Mouse (Mus musculus) CH12.LX (cell line): ENCODE results near the gene Ppp1r35. TPM values are rescaled to one million over a fixed set of nuclear protein-coding genes. Genes with fewer than 3 reads are reported as not detected.
A peak's percentile ranks its signal among the peaks of the same experiment; 100 is the strongest.

Source experiments
- DNase-seq: peaks from one replicate; pipeline ENCODE4 v3.0.0-alpha.2; 2013; ENCODE audit errors: extremely low read depth
- H3K27ac ChIP-seq: 2 replicates; pipeline ENCODE4 v1.5.1; 2012; ENCODE audit warnings: low read depth, mild to moderate bottlenecking, control low read depth, moderate library complexity; ENCODE audit not compliant: insufficient read depth
- H3K27me3 ChIP-seq: replicated peaks from 2 replicates; pipeline ENCODE3; 2012; ENCODE audit warnings: inconsistent platforms
- H3K36me3 ChIP-seq, 2 experiments: replicated peaks in 1 of 2; 2 replicates each; pipeline versions ENCODE3 to v1.6.1; 2012; ENCODE audit warnings: inconsistent platforms in 1 of 2, low read length in 1 of 2, mild to moderate bottlenecking in 1 of 2, mixed read lengths in 1 of 2, moderate library complexity in 1 of 2; ENCODE audit not compliant: control insufficient read depth in 1 of 2, insufficient read depth in 1 of 2
- H3K4me1 ChIP-seq, 2 experiments: 2 replicates each; pipeline ENCODE4 v1.6.1; 2012; ENCODE audit warnings: inconsistent platforms in 1 of 2, moderate library complexity in 1 of 2; ENCODE audit not compliant: insufficient read depth in 2 of 2, control insufficient read depth in 1 of 2
- H3K4me2 ChIP-seq: 2 replicates; pipeline ENCODE4 v1.6.1; 2012; ENCODE audit warnings: low read depth, mild to moderate bottlenecking, control low read depth; ENCODE audit not compliant: poor library complexity, insufficient read depth, severe bottlenecking
- H3K4me3 ChIP-seq, 3 experiments: fragments of 150-350 bp in 1 of 3; sonication (generic) in 1 of 3; replicated peaks in 1 of 3; 2 replicates each; pipeline versions ENCODE3 to v1.5.1; 2011 to 2012; ENCODE audit warnings: low read depth in 2 of 3, low read length in 2 of 3, mild to moderate bottlenecking in 2 of 3, moderate library complexity in 2 of 3, control low read depth in 1 of 3, improper control_type of control experiment in 1 of 3, inconsistent platforms in 1 of 3, mixed read lengths in 1 of 3; ENCODE audit not compliant: poor library complexity in 1 of 3
- H3K79me2 ChIP-seq: replicated peaks from 2 replicates; pipeline ENCODE4 v1.6.1; 2012; ENCODE audit warnings: mild to moderate bottlenecking, moderate library complexity; ENCODE audit not compliant: control insufficient read depth, poor library complexity, insufficient read depth, severe bottlenecking; ENCODE audit errors: extremely low read depth
- H3K9ac ChIP-seq: 2 replicates; pipeline ENCODE4 v1.6.1; 2012; ENCODE audit warnings: low read depth, mild to moderate bottlenecking, control low read depth, moderate library complexity; ENCODE audit not compliant: insufficient read depth
- H3K9me3 ChIP-seq: replicated peaks from 2 replicates; pipeline ENCODE3; 2012; ENCODE audit warnings: low read length, inconsistent platforms, mixed read lengths
- BHLHE40 ChIP-seq: IDR thresholded peaks from 2 replicates; pipeline ENCODE4 v1.6.1; 2011; ENCODE audit warnings: mild to moderate bottlenecking, low read depth, low read length, improper control_type of control experiment
- CHD1 ChIP-seq: IDR thresholded peaks from 2 replicates; pipeline ENCODE4 v1.6.1; 2012; ENCODE audit warnings: low read depth, low read length, improper control_type of control experiment, inconsistent platforms
- CHD2 ChIP-seq: IDR thresholded peaks from 2 replicates; pipeline ENCODE4 v1.6.1; 2011; ENCODE audit warnings: low read length, improper control_type of control experiment
- CTCF ChIP-seq, 2 experiments: IDR thresholded peaks in 1 of 2; conservative IDR thresholded peaks in 1 of 2; 2 replicates each; pipeline ENCODE4 v1.5.1; 2011 to 2012; ENCODE audit warnings: low read depth in 2 of 2, low read length in 2 of 2, improper control_type of control experiment in 1 of 2, inconsistent platforms in 1 of 2, mild to moderate bottlenecking in 1 of 2, moderate library complexity in 1 of 2
- E2F4 ChIP-seq: IDR thresholded peaks from 2 replicates; pipeline ENCODE4 v1.6.1; 2011; ENCODE audit warnings: low read depth, low read length, improper control_type of control experiment; ENCODE audit not compliant: insufficient replicate concordance
- ELF1 ChIP-seq: IDR thresholded peaks from 2 replicates; pipeline ENCODE4 v1.6.1; 2014; ENCODE audit warnings: low read depth, mild to moderate bottlenecking, inconsistent platforms, low read length, improper control_type of control experiment
- EP300 ChIP-seq: IDR thresholded peaks from 2 replicates; pipeline ENCODE4 v1.6.1; 2011; ENCODE audit warnings: low read length, improper control_type of control experiment
- ETS1 ChIP-seq: conservative IDR thresholded peaks from 2 replicates; pipeline ENCODE4 v1.6.1; 2012; ENCODE audit warnings: low read depth, mild to moderate bottlenecking, inconsistent platforms, low read length, improper control_type of control experiment, moderate library complexity
- HCFC1 ChIP-seq: IDR thresholded peaks from 2 replicates; pipeline ENCODE4 v1.6.1; 2012; ENCODE audit warnings: low read depth, mild to moderate bottlenecking, inconsistent platforms, low read length, improper control_type of control experiment
- JUND ChIP-seq: conservative IDR thresholded peaks from 2 replicates; pipeline ENCODE4 v1.6.1; 2011; ENCODE audit warnings: low read depth, low read length, improper control_type of control experiment
- KAT2A ChIP-seq: IDR thresholded peaks from 2 replicates; pipeline ENCODE4 v1.6.1; 2012; ENCODE audit warnings: low read length, improper control_type of control experiment, inconsistent platforms; ENCODE audit not compliant: insufficient replicate concordance
- MAX ChIP-seq: IDR thresholded peaks from 2 replicates; pipeline ENCODE4 v1.6.1; 2011; ENCODE audit warnings: low read length, improper control_type of control experiment
- MAZ ChIP-seq: IDR thresholded peaks from 2 replicates; pipeline ENCODE4 v1.6.1; 2012; ENCODE audit warnings: low read depth, mild to moderate bottlenecking, inconsistent platforms, low read length, improper control_type of control experiment, moderate library complexity
- MXI1 ChIP-seq: IDR thresholded peaks from 2 replicates; pipeline ENCODE4 v1.6.1; 2011; ENCODE audit warnings: mild to moderate bottlenecking, low read depth, low read length, improper control_type of control experiment
- MYC ChIP-seq: IDR thresholded peaks from 2 replicates; pipeline ENCODE4 v1.6.1; 2011; ENCODE audit warnings: low read depth, mild to moderate bottlenecking, improper control_type of control experiment, low read length
- NELFE ChIP-seq: IDR thresholded peaks from 2 replicates; pipeline ENCODE4 v1.6.1; 2011; ENCODE audit warnings: low read depth, low read length, improper control_type of control experiment
- NRF1 ChIP-seq: IDR thresholded peaks from 2 replicates; pipeline ENCODE4 v1.6.1; 2014; ENCODE audit warnings: low read depth, mild to moderate bottlenecking, inconsistent platforms, low read length, improper control_type of control experiment, moderate library complexity
- POLR2A ChIP-seq: IDR thresholded peaks from 2 replicates; pipeline ENCODE4 v1.6.1; 2011; ENCODE audit warnings: low read depth, mild to moderate bottlenecking, improper control_type of control experiment, low read length
- POLR2AphosphoS2 ChIP-seq: IDR thresholded peaks from 2 replicates; pipeline ENCODE4 v1.6.1; 2011; ENCODE audit warnings: low read depth, low read length, improper control_type of control experiment
- SIN3A ChIP-seq: IDR thresholded peaks from 2 replicates; pipeline ENCODE4 v1.6.1; 2012; ENCODE audit warnings: low read length, improper control_type of control experiment, inconsistent platforms
- SMC3 ChIP-seq: IDR thresholded peaks from 2 replicates; pipeline ENCODE4 v1.6.1; 2011; ENCODE audit warnings: low read depth, low read length, improper control_type of control experiment
- TBP ChIP-seq: conservative IDR thresholded peaks from 2 replicates; pipeline ENCODE4 v1.6.1; 2011; ENCODE audit warnings: low read depth, low read length, improper control_type of control experiment
- TCF12 ChIP-seq: IDR thresholded peaks from 2 replicates; pipeline ENCODE4 v1.6.1; 2014; ENCODE audit warnings: low read depth, mild to moderate bottlenecking, inconsistent platforms, low read length, improper control_type of control experiment
- USF1 ChIP-seq: IDR thresholded peaks from 2 replicates; pipeline ENCODE4 v1.6.1; 2014; ENCODE audit warnings: low read depth, mild to moderate bottlenecking, inconsistent platforms, low read length, improper control_type of control experiment
- USF2 ChIP-seq: conservative IDR thresholded peaks from 2 replicates; pipeline ENCODE4 v1.6.1; 2011; ENCODE audit warnings: low read depth, low read length, improper control_type of control experiment
- ZKSCAN1 ChIP-seq: IDR thresholded peaks from 2 replicates; pipeline ENCODE4 v1.6.1; 2012; ENCODE audit warnings: low read depth, inconsistent platforms, low read length, improper control_type of control experiment, borderline replicate concordance
- ZMIZ1 ChIP-seq: IDR thresholded peaks from 2 replicates; pipeline ENCODE4 v1.6.1; 2012; ENCODE audit warnings: low read depth, mild to moderate bottlenecking, inconsistent platforms, low read length, improper control_type of control experiment
- ZNF384 ChIP-seq: IDR thresholded peaks from 2 replicates; pipeline ENCODE4 v1.6.1; 2012; ENCODE audit warnings: low read depth, low read length, improper control_type of control experiment, inconsistent platforms
- dilution Hi-C: fragments of 300-500 bp; cut with MboI; formaldehyde crosslinking; loops from 2 replicates; pipeline ENCODE4 v1.14.3; 2020; ENCODE audit warnings: low sequenced_read_pairs; ENCODE audit not compliant: extremely low pct_unique_long_range_greater_than_20kb, extremely low pct_ligation_motif_present
- in situ Hi-C: fragments of 300-500 bp; cut with MboI; formaldehyde crosslinking; loops from 3 replicates; pipeline ENCODE4 v1.14.3; 2019; ENCODE audit warnings: low sequenced_read_pairs, low pct_ligation_motif_present, low pct_unique_long_range_greater_than_20kb, mixed read lengths
- polyA plus RNA-seq: library from polyadenylated mRNA; unstranded; fragments of >175 nt; gene quantifications from 2 replicates; pipeline ENCODE4 v1.2.1, GENCODE M21; 2012; ENCODE audit warnings: low read depth; ENCODE audit not compliant: insufficient read length
- total RNA-seq, 2 experiments: library from RNA; depleted of rRNA; stranded (reverse); fragments of 300-350 nt in 1 of 2; fragments of >200 nt in 1 of 2; gene quantifications; 2 replicates each; pipeline ENCODE4 v1.2.3; 2012 to 2014

Gene Ppp1r35
- total and polyA plus RNA-seq, 3 experiments = 17.3 to 34.6 (median 23.3) TPM

DNA sequence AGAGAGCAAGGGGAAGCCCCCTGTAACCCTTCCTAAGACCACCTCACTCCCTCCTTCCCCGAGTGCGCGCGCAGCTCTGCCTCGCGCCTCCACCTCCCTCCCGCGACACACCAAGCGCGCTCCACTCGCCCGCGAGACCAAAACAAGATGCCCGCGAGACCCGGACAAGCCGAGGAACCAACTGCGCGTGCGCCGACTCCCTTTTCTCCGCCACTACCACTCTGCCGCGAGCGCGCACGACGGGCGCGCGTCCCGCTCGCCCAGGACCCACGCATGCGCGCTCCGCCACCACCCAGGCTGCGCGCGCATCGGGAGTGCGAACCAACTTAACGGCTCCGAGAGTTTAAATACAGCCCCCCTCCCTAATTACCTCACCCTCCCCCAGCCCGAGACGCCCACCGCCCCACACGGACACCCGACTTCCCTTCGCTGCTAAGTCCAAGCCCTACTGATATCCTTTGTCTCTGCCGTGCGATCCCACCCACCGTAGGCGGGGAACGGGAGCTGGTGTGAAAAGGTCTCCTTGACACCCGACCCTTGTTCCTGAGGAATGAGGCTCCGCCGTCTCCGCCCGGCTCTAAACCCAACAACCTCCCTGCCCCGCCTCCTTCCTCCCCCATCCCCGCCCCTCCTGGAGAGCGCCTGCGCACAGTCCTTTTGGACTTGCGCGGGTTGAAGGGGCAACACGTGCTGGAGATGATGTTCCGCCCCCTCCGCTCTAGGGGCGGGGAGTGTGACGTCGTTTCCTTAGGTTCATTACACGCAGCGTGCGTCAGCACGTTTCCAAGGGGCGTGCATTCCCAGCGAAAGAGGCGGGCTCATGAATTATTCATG is 7.7 kb downstream of the Ppp1r35 start:
- Histone ChIP-seq H3K4me1 (peaks cover 19 to 45% of the 10 kb centered on the region in 2 experiments), H3K4me2 (peak overlapping the region; percentile 57; the same call in 1 of the 2 replicates), H3K9me3 (peaks cover 2% of the 10 kb centered on the region), H3K9ac (peak overlapping the region; percentile 99), H3K79me2 (peaks cover 32% of the 10 kb centered on the region), H3K36me3 (peaks cover 28 to 39% of the 10 kb centered on the region in 2 experiments), H3K27ac (peak overlapping the region; percentile 92), H3K27me3 (no peaks in the 10 kb centered on the region), H3K4me3 (peak overlapping the region; percentile 67 to 76 (median 73))
- dilution Hi-C loops (no loop called here), in situ Hi-C loops (no loop called here)
- DNase-seq = peak; percentile 100
- TF ChIP-seq SMC3 (no peak), E2F4 (0 out of 2 replicates have a peak, but pooled peaks have one; percentile 64), POLR2AphosphoS2 (peak; percentile 90), MYC (peak; percentile 95), USF1 (peak; percentile 82), TCF12 (peak; percentile 34), TBP (peak; percentile 80; the same call in 1 of the 2 replicates), POLR2A (peak; percentile 98), ZNF384 (no peak), MAX (peak; percentile 96), EP300 (no peak), MAZ (peak; percentile 67; the same call in 1 of the 2 replicates), ETS1 (peak; percentile 54), CHD1 (peak; percentile 88), NRF1 (peak; percentile 86), SIN3A (peak; percentile 69; the same call in 1 of the 2 replicates), ZKSCAN1 (no peak), ELF1 (peak; percentile 65), KAT2A (0 out of 2 replicates have a peak, but pooled peaks have one; percentile 45), HCFC1 (peak; percentile 72), NELFE (peak; percentile 95), BHLHE40 (peak; percentile 99), USF2 (peak; percentile 48; the same call in 1 of the 2 replicates), MXI1 (peak; percentile 88), JUND (no peak), CHD2 (peak; percentile 91), CTCF (conservative IDR thresholded peaks at IDR 0.05 in 1 of 2, IDR thresholded peaks at IDR 0.05 in 1 of 2; ENCODE audit: low read depth in 2 of 2, low read length in 2 of 2) (no peak), ZMIZ1 (peak; percentile 89)
